Mouse (Mus musculus) embryonic facial prominence, embryonic 13.5 days (tissue): Measurements from ENCODE around the gene Gm28038. TPM values are rescaled to one million over a fixed set of nuclear protein-coding genes. Genes with fewer than 3 reads are reported as not detected.

Experiments
- ATAC-seq: fragments of 200-750 bp; cut with Nextera tagmentation; 2 replicates; pipeline ENCODE4 v1.8.0; 2017; ENCODE audit warnings: low read depth; ENCODE audit not compliant: insufficient number of reproducible peaks, insufficient read depth, low FRiP score, low TSS enrichment
- H3K27ac ChIP-seq: fragments of 300-500 bp; sonication (generic); 2 replicates; pipeline ENCODE4 v1.5.1; 2015; ENCODE audit warnings: moderate library complexity, mild to moderate bottlenecking, inconsistent platforms
- H3K27me3 ChIP-seq: fragments of 300-500 bp; sonication (generic); 2 replicates; pipeline ENCODE4 v1.6.1; 2015; ENCODE audit warnings: mild to moderate bottlenecking, inconsistent platforms
- H3K36me3 ChIP-seq: fragments of 300-500 bp; sonication (generic); 2 replicates; pipeline ENCODE4 v1.6.1; 2015; ENCODE audit warnings: mild to moderate bottlenecking, inconsistent platforms
- H3K4me1 ChIP-seq: fragments of 300-500 bp; sonication (generic); 2 replicates; pipeline ENCODE4 v1.6.1; 2015; ENCODE audit warnings: inconsistent platforms
- H3K4me2 ChIP-seq: fragments of 300-500 bp; sonication (generic); 2 replicates; pipeline ENCODE4 v1.6.1; 2015; ENCODE audit warnings: moderate library complexity, mild to moderate bottlenecking, inconsistent platforms
- H3K4me3 ChIP-seq: fragments of 300-500 bp; sonication (generic); 2 replicates; pipeline ENCODE4 v1.5.1; 2015; ENCODE audit warnings: mild to moderate bottlenecking, inconsistent platforms
- H3K9ac ChIP-seq: fragments of 300-500 bp; sonication (generic); 2 replicates; pipeline ENCODE4 v1.6.1; 2015; ENCODE audit warnings: mild to moderate bottlenecking, inconsistent platforms
- H3K9me3 ChIP-seq: fragments of 300-500 bp; sonication (generic); 2 replicates; pipeline ENCODE4 v1.6.1; 2016; ENCODE audit warnings: inconsistent platforms
- WGBS: fragments of 180-500 bp; shearing (Covaris S2); methylation state at CpG from one replicate; pipeline ENCODE4 v1.1.7; 2015; ENCODE audit warnings: mixed read lengths; 5-methylcytosine and 5-hydroxymethylcytosine counted together
- polyA plus RNA-seq: library from polyadenylated mRNA; unstranded; fragments of >200 nt; fragmentation: Nextera tagmentation; extraction: Ambion mirVana; gene quantifications from 2 replicates; pipeline ENCODE4 v1.2.1, GENCODE M21; 2015

The Gm28038 gene
- polyA plus RNA-seq, 1 experiment from 2014 or later = not detected

- H3K4me2 ChIP-seq = no peak overlapping the region
- no peak overlapping the region for H3K9ac ChIP-seq
- peaks cover 41% of the 10 kb centered on the region for H3K4me1 ChIP-seq
- ATAC-seq = no peak
- no peaks in the 10 kb centered on the region for H3K9me3 ChIP-seq
- no peaks in the 10 kb centered on the region for H3K27me3 ChIP-seq
- peaks cover 17% of the 10 kb centered on the region for H3K36me3 ChIP-seq
- 50% methylated on average over 4 of the region's 4 CpGs for WGBS
- no peak overlapping the region for H3K27ac ChIP-seq
- H3K4me3 ChIP-seq = no peak overlapping the region
Measured at GRCm38 (mm10) chr2:30268371-30268770, 12.5 kb upstream of the Gm28038 start.

- Histone ChIP-seq H3K36me3 (peaks cover 7% of the 10 kb centered on the region), H3K9ac (no peak overlapping the region), H3K27ac (peak overlapping the region; percentile 56; the same call in 1 of the 2 replicates), H3K9me3 (no peaks in the 10 kb centered on the region), H3K4me3 (no peak overlapping the region), H3K27me3 (no peaks in the 10 kb centered on the region), H3K4me2 (no peak overlapping the region), H3K4me1 (peaks cover 34% of the 10 kb centered on the region)
- WGBS = 85% methylated on average over 17 of the region's 17 CpGs
- no peak for ATAC-seq
Measured at GRCm38 (mm10) chr2:30269241-30269990, 11.4 kb upstream of the Gm28038 start.

GRCm38 (mm10) chr2:30270134-30270533 is 10.7 kb upstream of the Gm28038 start:
- H3K27ac ChIP-seq = 0 out of 2 replicates have a peak overlapping the region, but pooled peaks have one; percentile 56
- no peak overlapping the region for H3K9ac ChIP-seq
- no peaks in the 10 kb centered on the region for H3K36me3 ChIP-seq
- H3K4me2 ChIP-seq = no peak overlapping the region
- peaks cover 28% of the 10 kb centered on the region for H3K4me1 ChIP-seq
- no peaks in the 10 kb centered on the region for H3K9me3 ChIP-seq
- no peaks in the 10 kb centered on the region for H3K27me3 ChIP-seq
- no peak overlapping the region for H3K4me3 ChIP-seq
- 14% methylated on average over 1 of the region's 1 CpGs for WGBS
- peak; percentile 66; the same call in 1 of the 2 replicates for ATAC-seq

DNA sequence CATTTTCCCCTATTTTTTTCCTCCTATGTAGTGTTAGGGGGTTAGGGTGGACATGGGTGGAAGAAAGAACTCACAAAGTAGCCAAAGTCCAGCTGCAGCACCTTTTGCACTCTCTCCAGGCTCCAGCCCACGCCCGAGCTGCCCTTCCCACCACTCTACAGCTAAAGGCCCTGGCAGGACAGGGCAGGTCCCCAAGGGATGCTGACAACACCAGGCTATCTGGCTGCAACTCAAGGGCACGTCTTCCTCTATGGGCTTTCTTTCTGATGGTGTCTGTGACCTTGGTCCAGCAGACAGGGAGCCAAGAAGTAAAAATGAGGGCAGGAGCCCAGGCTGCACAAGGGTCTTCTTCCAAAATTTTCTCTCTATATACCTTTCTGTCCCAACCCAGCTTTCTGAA is 808 bp downstream of the Gm28038 start:
- Histone ChIP-seq H3K4me2 (no peak overlapping the region), H3K27me3 (no peaks in the 10 kb centered on the region), H3K36me3 (peaks cover 21% of the 10 kb centered on the region; the same call in 1 of the 2 replicates), H3K4me3 (no peak overlapping the region), H3K4me1 (peaks cover 12% of the 10 kb centered on the region), H3K27ac (no peak overlapping the region), H3K9me3 (no peaks in the 10 kb centered on the region), H3K9ac (no peak overlapping the region)
- no peak for ATAC-seq
- WGBS = 72% methylated on average over 3 of the region's 3 CpGs

GRCm38 (mm10) chr2:30283193-30283592 is 2.4 kb downstream of the Gm28038 start:
- Histone ChIP-seq H3K4me1 (peaks cover 24% of the 10 kb centered on the region), H3K27me3 (no peaks in the 10 kb centered on the region), H3K4me3 (no peak overlapping the region), H3K36me3 (peaks cover 21% of the 10 kb centered on the region; the same call in 1 of the 2 replicates), H3K9me3 (no peaks in the 10 kb centered on the region), H3K4me2 (no peak overlapping the region), H3K27ac (no peak overlapping the region), H3K9ac (no peak overlapping the region)
- WGBS = 87% methylated on average over 2 of the region's 2 CpGs
- ATAC-seq = no peak

GRCm38 (mm10) chr2:30285004-30285403 is 4.2 kb downstream of the Gm28038 start:
- Histone ChIP-seq H3K4me1 (peaks cover 24% of the 10 kb centered on the region), H3K27me3 (no peaks in the 10 kb centered on the region), H3K36me3 (peaks cover 22% of the 10 kb centered on the region; the same call in 1 of the 2 replicates), H3K4me2 (peak overlapping the region; percentile 98), H3K4me3 (peak overlapping the region; percentile 89), H3K9me3 (no peaks in the 10 kb centered on the region), H3K27ac (no peak overlapping the region), H3K9ac (no peak overlapping the region)
- 91% methylated on average over 5 of the region's 5 CpGs for WGBS
- ATAC-seq = no peak

DNA sequence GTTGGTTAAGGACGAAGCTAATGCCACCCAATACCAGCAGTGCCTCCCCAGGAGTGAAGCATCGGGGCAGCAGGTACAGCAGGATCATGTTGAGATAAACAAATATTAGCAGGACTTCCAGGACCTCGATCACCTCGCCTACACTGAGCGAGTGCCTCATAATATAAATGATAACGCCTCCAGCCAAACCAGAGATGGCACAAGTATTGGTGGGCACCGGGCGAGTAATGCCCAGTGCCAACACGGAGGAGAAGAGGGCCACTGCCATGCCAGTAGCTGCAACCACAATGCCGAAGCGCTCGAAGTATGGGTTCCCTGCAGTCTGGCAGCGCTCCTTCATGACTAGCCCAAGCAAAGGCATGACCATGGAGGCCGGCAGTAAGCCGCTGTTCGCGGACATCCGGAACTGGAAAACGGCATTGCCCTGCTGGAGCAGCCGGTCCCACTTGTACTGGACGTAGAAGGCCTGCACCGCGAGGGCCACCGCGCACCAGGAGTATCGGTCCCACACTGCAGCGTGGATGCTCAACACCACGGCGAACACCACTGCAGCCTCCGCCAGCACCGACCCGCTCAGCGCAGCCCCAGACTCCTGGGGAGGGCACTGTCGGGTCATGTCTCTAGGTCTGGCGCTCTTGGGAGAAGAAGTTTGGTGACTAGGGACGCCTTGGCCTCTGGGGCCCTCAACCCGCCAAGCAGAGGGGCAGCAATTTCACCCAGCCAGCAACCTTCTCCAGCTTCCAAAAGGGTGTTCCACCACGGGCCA is 4.8 kb downstream of the Gm28038 start:
- Histone ChIP-seq H3K9me3 (no peaks in the 10 kb centered on the region), H3K4me3 (peak overlapping the region; percentile 89), H3K36me3 (peaks cover 28% of the 10 kb centered on the region), H3K27me3 (no peaks in the 10 kb centered on the region), H3K4me1 (peaks cover 24% of the 10 kb centered on the region), H3K9ac (peak overlapping the region; percentile 94), H3K4me2 (peak overlapping the region; percentile 98), H3K27ac (peak overlapping the region; percentile 22; the same call in 1 of the 2 replicates)
- peak; percentile 27; the same call in 1 of the 2 replicates for ATAC-seq
- 12% methylated on average over 38 of the region's 38 CpGs for WGBS

GRCm38 (mm10) chr2:30286192-30287026 is 5.6 kb downstream of the Gm28038 start, which contains the start of the genes Dolk and Nup188:
TSS of gene Dolk (minus strand) at chr2:30286334.
TSS of gene Nup188 (plus strand) at chr2:30286397.
- peaks cover 24% of the 10 kb centered on the region for H3K4me1 ChIP-seq
- whole genome bisulfite sequencing = under 1% methylated on average over 57 of the region's 68 CpGs
- H3K9ac ChIP-seq = peak within 1 kb of the TSS; percentile 94
- peak within 1 kb of the TSS; percentile 89 for H3K4me3 ChIP-seq
- H3K4me2 ChIP-seq = peak within 1 kb of the TSS; percentile 98
- H3K36me3 ChIP-seq = peaks cover 30% of the 10 kb centered on the region
- H3K9me3 ChIP-seq = no peaks in the 10 kb centered on the region
- peak within 1 kb of the TSS; percentile 81 for H3K27ac ChIP-seq
- H3K27me3 ChIP-seq = no peaks in the 10 kb centered on the region
- ATAC-seq = peak; percentile 90

DNA sequence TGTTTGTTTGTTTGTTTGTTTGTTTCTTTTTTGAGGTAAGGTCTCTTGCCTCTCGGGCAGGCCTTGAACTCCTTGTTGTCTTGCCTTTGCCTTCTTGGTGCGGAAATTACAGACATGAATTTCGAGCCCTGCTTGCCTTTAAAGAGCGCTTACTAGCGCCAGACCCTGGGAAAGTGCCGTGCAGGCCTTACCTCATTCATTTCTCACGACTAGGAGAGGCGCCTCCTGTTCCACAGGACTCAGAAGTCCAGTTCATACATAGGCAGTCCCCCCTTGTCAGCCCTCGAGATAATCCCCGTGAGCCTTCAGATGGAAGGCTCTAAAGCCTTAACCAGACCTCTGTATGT is 6.2 kb downstream of the Gm28038 start:
- ATAC-seq = no peak
- 1% methylated on average over 10 of the region's 10 CpGs for WGBS

DNA sequence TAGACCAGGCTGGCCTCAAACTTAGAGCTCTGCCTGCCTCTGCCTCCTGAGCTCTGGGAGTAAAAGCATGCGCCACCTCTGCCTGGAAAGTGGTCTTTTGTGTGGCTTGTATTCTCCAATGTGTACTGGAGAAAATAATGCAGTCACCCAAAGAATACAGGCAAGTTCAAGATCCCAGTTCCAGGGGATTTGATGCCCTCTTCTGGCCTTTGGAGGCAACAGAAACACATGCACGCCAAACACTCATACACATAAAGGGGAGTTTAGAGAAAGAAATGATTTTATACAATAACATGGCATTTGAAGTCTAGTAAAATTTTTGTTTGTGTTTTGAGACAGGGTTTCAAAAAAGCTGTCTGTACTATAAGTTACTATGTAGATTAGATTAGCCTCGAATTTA is 18.7 kb downstream of the Gm28038 start:
- no peaks in the 10 kb centered on the region for H3K4me1 ChIP-seq
- no peak overlapping the region for H3K27ac ChIP-seq
- H3K9me3 ChIP-seq = no peaks in the 10 kb centered on the region
- ATAC-seq = no peak
- H3K36me3 ChIP-seq = peaks cover 75% of the 10 kb centered on the region
- H3K9ac ChIP-seq = no peak overlapping the region
- no peaks in the 10 kb centered on the region for H3K27me3 ChIP-seq
- WGBS = 78% methylated on average over 3 of the region's 3 CpGs
- H3K4me2 ChIP-seq = no peak overlapping the region
- H3K4me3 ChIP-seq = no peak overlapping the region

More for the DNA sequence above, 6.2 kb downstream of the Gm28038 start:
- Histone ChIP-seq H3K36me3 (peaks cover 30% of the 10 kb centered on the region), H3K4me2 (peak overlapping the region; percentile 98), H3K9me3 (no peaks in the 10 kb centered on the region), H3K9ac (peak overlapping the region; percentile 94), H3K4me3 (peak overlapping the region; percentile 89), H3K27ac (peak overlapping the region; percentile 81), H3K27me3 (no peaks in the 10 kb centered on the region), H3K4me1 (peaks cover 24% of the 10 kb centered on the region)

- Histone ChIP-seq H3K9me3 (no peaks in the 10 kb centered on the region), H3K9ac (0 out of 2 replicates have a peak overlapping the region, but pooled peaks have one; percentile 2), H3K4me1 (no peaks in the 10 kb centered on the region), H3K27ac (no peak overlapping the region), H3K4me3 (no peak overlapping the region), H3K36me3 (peaks cover 80% of the 10 kb centered on the region), H3K27me3 (no peaks in the 10 kb centered on the region), H3K4me2 (no peak overlapping the region)
- 88% methylated on average over 5 of the region's 5 CpGs for WGBS
- no peak for ATAC-seq
Measured at GRCm38 (mm10) chr2:30299966-30300365, 19.1 kb downstream of the Gm28038 start.
